Mouse (Mus musculus) myocyte (in vitro differentiated cells): ENCODE measurements at regions not wholly inside any gene's neighbourhood (a gene's known extent, or its start where the extent isn't known, plus 50 kb on each side); places are given as distances from the start of the nearest gene placed in this dataset.

Source experiments
- H3K27me3 ChIP-seq: one replicate; pipeline ENCODE4 v1.6.1; 2011; ENCODE audit not compliant: control insufficient read depth, insufficient read depth, insufficient read length
- H3K36me3 ChIP-seq: one replicate; pipeline ENCODE4 v1.6.1; 2011; ENCODE audit not compliant: control insufficient read depth, insufficient read depth
- H3K4me2 ChIP-seq: one replicate; pipeline ENCODE4 v1.6.1; 2011; ENCODE audit warnings: low read depth, control low read depth
- H3K4me3 ChIP-seq: one replicate; pipeline ENCODE4 v1.5.1; 2011; ENCODE audit warnings: mild to moderate bottlenecking, control low read depth, moderate library complexity
- H3K79me2 ChIP-seq: one replicate; pipeline ENCODE4 v1.6.1; 2011; ENCODE audit not compliant: control insufficient read depth, insufficient read depth
- H3ac ChIP-seq: one replicate; pipeline ENCODE4 v1.6.1; 2011; ENCODE audit not compliant: control insufficient read depth, insufficient read length
- CEBPB ChIP-seq: IDR thresholded peaks from 2 replicates; pipeline ENCODE4 v1.6.1; 2011; ENCODE audit warnings: mild to moderate bottlenecking, moderate library complexity; ENCODE audit not compliant: poor library complexity, insufficient read depth, severe bottlenecking
- E2F4 ChIP-seq: IDR thresholded peaks from one replicate; pipeline ENCODE4 v1.6.1; 2011; ENCODE audit warnings: mild to moderate bottlenecking, control low read depth, moderate library complexity; ENCODE audit not compliant: insufficient read depth
- MAX ChIP-seq: IDR thresholded peaks from one replicate; pipeline ENCODE4 v1.6.1; 2011; ENCODE audit warnings: low read depth, mild to moderate bottlenecking, control low read depth
- MYOD1 ChIP-seq, 3 experiments: IDR thresholded peaks; one replicate each; pipeline ENCODE4 v1.6.1; 2011; ENCODE audit warnings: control low read depth in 2 of 3, low read depth in 2 of 3, mild to moderate bottlenecking in 2 of 3, moderate library complexity in 1 of 3; ENCODE audit not compliant: insufficient read length in 2 of 3, control insufficient read depth in 1 of 3
- MYOG ChIP-seq, 3 experiments: IDR thresholded peaks; one replicate each; pipeline ENCODE4 v1.6.1; 2011; ENCODE audit warnings: control low read depth in 2 of 3, low read depth in 2 of 3, mild to moderate bottlenecking in 2 of 3; ENCODE audit not compliant: insufficient read length in 2 of 3, control insufficient read depth in 1 of 3, insufficient read depth in 1 of 3
- POLR2A ChIP-seq: IDR thresholded peaks from one replicate; pipeline ENCODE4 v1.6.1; 2011; ENCODE audit warnings: low read depth, mild to moderate bottlenecking, control low read depth, moderate library complexity; ENCODE audit not compliant: insufficient read length
- POLR2AphosphoS2 ChIP-seq: IDR thresholded peaks from one replicate; pipeline ENCODE4 v1.6.1; 2011; ENCODE audit warnings: low read depth, control low read depth; ENCODE audit not compliant: insufficient read length
- REST ChIP-seq: IDR thresholded peaks from one replicate; pipeline ENCODE4 v1.6.1; 2011; ENCODE audit warnings: mild to moderate bottlenecking, control low read depth, moderate library complexity; ENCODE audit not compliant: insufficient read depth, insufficient read length
- SRF ChIP-seq: IDR thresholded peaks from one replicate; pipeline ENCODE4 v1.6.1; 2011; ENCODE audit warnings: low read depth; ENCODE audit not compliant: control insufficient read depth, insufficient read length
- TCF12 ChIP-seq: IDR thresholded peaks from one replicate; pipeline ENCODE4 v1.6.1; 2011; ENCODE audit warnings: mild to moderate bottlenecking, control low read depth; ENCODE audit not compliant: poor library complexity, insufficient read depth, severe bottlenecking
- TCF3 ChIP-seq: IDR thresholded peaks from one replicate; pipeline ENCODE4 v1.6.1; 2011; ENCODE audit warnings: low read depth, control low read depth; ENCODE audit not compliant: insufficient read length
- USF1 ChIP-seq: IDR thresholded peaks from one replicate; pipeline ENCODE4 v1.6.1; 2011; ENCODE audit warnings: low read depth, mild to moderate bottlenecking, control low read depth, moderate library complexity

GRCm38 (mm10) chr5:75465701-75466100, 109.0 kb upstream of the Kit start:
- Histone ChIP-seq H3K79me2 (no peaks in the 10 kb centered on the region), H3K4me2 (no peak overlapping the region), H3K27me3 (no peaks in the 10 kb centered on the region), H3K4me3 (no peak overlapping the region), H3ac (no peak overlapping the region), H3K36me3 (no peaks in the 10 kb centered on the region)
- TF ChIP-seq TCF12: no peak
- TF ChIP-seq CEBPB: no peak
- no peak for TF ChIP-seq E2F4
- no peak for TF ChIP-seq MYOG (IDR thresholded peaks at IDR 0.05; ENCODE audit: control insufficient read depth in 1 of 3, insufficient read depth in 1 of 3, insufficient read length in 2 of 3, low read depth in 2 of 3)
- TF ChIP-seq MAX: no peak
- TF ChIP-seq TCF3: no peak
- no peak for TF ChIP-seq REST
- TF ChIP-seq MYOD1 (IDR thresholded peaks at IDR 0.05; ENCODE audit: control insufficient read depth in 1 of 3, insufficient read length in 2 of 3, low read depth in 2 of 3): no peak
- no peak for TF ChIP-seq POLR2A
- no peak for TF ChIP-seq SRF
- TF ChIP-seq USF1: no peak
- TF ChIP-seq POLR2AphosphoS2: no peak

- H3ac ChIP-seq: no peak overlapping the region
- H3K4me3 ChIP-seq: no peak overlapping the region
- no peaks in the 10 kb centered on the region for H3K36me3 ChIP-seq
- no peaks in the 10 kb centered on the region for H3K79me2 ChIP-seq
- H3K27me3 ChIP-seq: no peaks in the 10 kb centered on the region
- no peak overlapping the region for H3K4me2 ChIP-seq
- TF ChIP-seq TCF3 (no peak), SRF (no peak), REST (no peak), TCF12 (no peak), MYOD1 (IDR thresholded peaks at IDR 0.05; ENCODE audit: control insufficient read depth in 1 of 3, insufficient read length in 2 of 3, low read depth in 2 of 3) (no peak), POLR2A (no peak), E2F4 (no peak), CEBPB (no peak), MYOG (IDR thresholded peaks at IDR 0.05; ENCODE audit: control insufficient read depth in 1 of 3, insufficient read depth in 1 of 3, insufficient read length in 2 of 3, low read depth in 2 of 3) (no peak), USF1 (no peak)
Observed at GRCm38 (mm10) chr5:75466941-75467340, 107.8 kb upstream of the Kit start.

- Histone ChIP-seq H3K36me3 (no peaks in the 10 kb centered on the region), H3ac (no peak overlapping the region), H3K4me3 (no peak overlapping the region), H3K4me2 (no peak overlapping the region), H3K27me3 (no peaks in the 10 kb centered on the region), H3K79me2 (no peaks in the 10 kb centered on the region)
- no peak for TF ChIP-seq MYOG (IDR thresholded peaks at IDR 0.05; ENCODE audit: control insufficient read depth in 1 of 3, insufficient read depth in 1 of 3, insufficient read length in 2 of 3, low read depth in 2 of 3)
- TF ChIP-seq POLR2A: no peak
- no peak for TF ChIP-seq E2F4
- no peak for TF ChIP-seq REST
- TF ChIP-seq TCF12: no peak
- no peak for TF ChIP-seq CEBPB
- no peak for TF ChIP-seq TCF3
- TF ChIP-seq MAX: no peak
- TF ChIP-seq USF1: no peak
- no peak for TF ChIP-seq POLR2AphosphoS2
- no peak for TF ChIP-seq SRF
- no peak for TF ChIP-seq MYOD1 (IDR thresholded peaks at IDR 0.05; ENCODE audit: control insufficient read depth in 1 of 3, insufficient read length in 2 of 3, low read depth in 2 of 3)
Observed at GRCm38 (mm10) chr5:75467916-75468315, 106.8 kb upstream of the Kit start.

- Histone ChIP-seq H3K4me3 (no peak overlapping the region), H3K27me3 (no peaks in the 10 kb centered on the region), H3ac (no peak overlapping the region), H3K79me2 (no peaks in the 10 kb centered on the region), H3K36me3 (no peaks in the 10 kb centered on the region), H3K4me2 (no peak overlapping the region)
- TF ChIP-seq CEBPB (no peak), POLR2A (no peak), POLR2AphosphoS2 (no peak), TCF3 (no peak), MYOG (IDR thresholded peaks at IDR 0.05; ENCODE audit: control insufficient read depth in 1 of 3, insufficient read depth in 1 of 3, insufficient read length in 2 of 3, low read depth in 2 of 3) (no peak), TCF12 (no peak), MYOD1 (IDR thresholded peaks at IDR 0.05; ENCODE audit: control insufficient read depth in 1 of 3, insufficient read length in 2 of 3, low read depth in 2 of 3) (no peak), SRF (no peak), REST (no peak), MAX (no peak), E2F4 (no peak), USF1 (no peak)
Observed at GRCm38 (mm10) chr5:75471010-75471409, 103.7 kb upstream of the Kit start.
